Mouse (Mus musculus) granulocyte monocyte progenitor cell, adult 5-6 weeks (primary cell): ENCODE data around the gene Aanat. TPM values are rescaled to one million over a fixed set of nuclear protein-coding genes. Genes with fewer than 3 reads are reported as not detected.
"Not testable (repeated sequence)": the region's sequence is repeated elsewhere in the genome, so short reads cannot be mapped to it uniquely, and the experiment has no call there.

ENCODE experiments used
- ATAC-seq: replicated peaks from 2 replicates; pipeline ENCODE4 v1.8.0; 2016; ENCODE audit warnings: mild to moderate bottlenecking, moderate TSS enrichment, inconsistent platforms; ENCODE audit not compliant: poor library complexity, severe bottlenecking
- total RNA-seq, 2 experiments: library from RNA; stranded (forward) in 1 of 2; stranded (reverse) in 1 of 2; fragments of 200-712, 200-1000 nt in 1 of 2; fragments of >200 nt in 1 of 2; fragmentation: Nextera tagmentation in 1 of 2; gene quantifications; 2 replicates each; pipeline ENCODE4 v1.2.3; 2014 to 2017

The Aanat gene
- total RNA-seq, 2 experiments from 2014 or later = not detected

DNA sequence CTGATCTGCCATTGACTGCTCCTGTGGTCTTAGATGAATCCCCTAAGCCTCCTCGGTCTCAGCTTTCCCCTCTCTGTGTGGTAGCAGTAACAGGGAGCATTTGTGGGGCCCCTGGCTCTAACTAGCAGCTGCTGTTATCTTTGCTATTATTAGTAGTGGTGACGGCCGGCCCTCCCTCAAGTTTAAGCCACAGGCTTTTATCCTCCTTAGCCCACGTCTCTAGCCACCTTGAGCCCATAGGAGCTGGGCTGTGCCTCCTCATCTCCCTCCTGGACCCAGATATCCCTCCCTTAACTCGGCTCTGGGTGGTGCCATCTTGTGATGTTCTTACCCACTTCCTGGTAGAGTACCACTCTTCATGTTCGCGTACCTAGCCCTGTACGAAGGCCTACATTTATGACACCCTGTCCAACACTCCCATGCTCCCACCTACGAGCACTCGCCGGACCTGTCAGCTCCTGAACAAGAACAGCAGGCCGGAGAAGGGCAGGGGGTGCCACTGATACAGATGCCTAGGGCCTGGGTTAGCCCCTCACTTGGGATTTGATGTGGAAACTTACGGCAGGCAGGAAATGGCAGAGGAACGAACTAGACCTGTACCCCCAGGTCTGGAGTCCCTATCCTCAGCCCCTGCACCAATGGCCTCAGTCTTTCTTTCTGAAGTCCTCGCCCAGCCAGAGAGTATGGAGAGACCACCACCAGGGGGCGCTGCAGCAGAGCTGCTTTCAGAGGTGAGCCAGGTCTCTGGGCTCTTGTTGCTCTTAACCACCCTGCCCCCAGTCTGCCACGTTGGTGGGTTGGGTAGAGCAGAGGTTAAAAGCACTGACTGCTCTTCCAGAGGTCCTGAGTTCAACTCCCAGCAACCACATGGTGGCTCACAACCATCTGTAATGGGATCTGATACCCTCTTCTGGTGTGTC, 39.1 kb downstream of the Aanat start:
- no peak for ATAC-seq

- ATAC-seq = no peak
Measured at GRCm38 (mm10) chr11:116626299-116627071, 40.3 kb downstream of the Aanat start, which contains the start of gene Rhbdf2. Gene Rhbdf2 (minus strand): TSS chr11:116627019.

- ATAC-seq = no peak
Measured at GRCm38 (mm10) chr11:116627072-116628020, 41.1 kb downstream of the Aanat start.

DNA sequence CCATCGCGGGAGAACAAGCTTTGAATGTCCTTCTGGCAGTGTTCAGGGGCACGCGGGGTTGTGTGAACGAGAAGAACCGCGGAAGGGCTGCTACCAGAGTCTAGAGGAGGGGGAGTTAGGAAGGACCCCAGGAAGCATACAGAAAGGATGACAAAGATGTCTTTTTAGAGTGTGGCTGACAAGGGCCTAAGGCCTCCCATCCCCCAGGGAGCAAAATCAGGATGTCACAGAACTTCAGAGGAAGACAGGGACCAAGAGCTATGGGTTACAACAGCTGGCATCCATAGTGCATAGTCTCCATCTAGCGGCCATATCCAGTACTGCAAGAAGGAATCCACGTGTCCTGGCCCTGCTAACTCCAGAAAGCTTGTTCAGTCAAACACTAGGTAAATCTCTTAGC, 42.5 kb downstream of the Aanat start:
- ATAC-seq = peak; percentile 49

- no peak for ATAC-seq
Measured at GRCm38 (mm10) chr11:116629472-116629871, 43.2 kb downstream of the Aanat start.

- ATAC-seq = no peak
Measured at GRCm38 (mm10) chr11:116630171-116630965, 44.1 kb downstream of the Aanat start.

- no peak for ATAC-seq
Measured at GRCm38 (mm10) chr11:116632962-116633361, 46.7 kb downstream of the Aanat start.

GRCm38 (mm10) chr11:116636607-116637006, 50.4 kb downstream of the Aanat start:
- not testable (repeated sequence) for ATAC-seq

- ATAC-seq = no peak
Measured at GRCm38 (mm10) chr11:116641168-116641567, 54.9 kb downstream of the Aanat start.

DNA sequence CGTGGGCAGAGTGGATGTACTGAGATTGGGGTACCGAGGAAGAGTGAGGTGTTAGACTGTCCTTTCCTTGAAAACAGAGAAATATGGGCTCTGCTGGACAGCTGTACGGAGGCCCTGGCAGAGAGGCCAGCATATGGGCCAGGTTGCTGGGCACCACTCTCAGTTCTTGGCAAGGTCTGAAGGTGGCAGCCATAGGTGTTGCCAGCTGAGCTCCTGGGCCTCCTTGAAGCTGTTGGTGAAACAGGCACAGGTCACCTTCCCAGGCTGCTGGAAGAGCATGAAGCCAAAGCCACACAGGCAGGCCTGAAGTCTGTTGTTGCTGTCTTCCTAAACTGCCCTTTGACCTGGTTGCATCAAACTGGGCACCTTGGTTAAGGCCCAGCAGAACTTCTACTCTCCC, 55.5 kb downstream of the Aanat start:
- no peak for ATAC-seq

DNA sequence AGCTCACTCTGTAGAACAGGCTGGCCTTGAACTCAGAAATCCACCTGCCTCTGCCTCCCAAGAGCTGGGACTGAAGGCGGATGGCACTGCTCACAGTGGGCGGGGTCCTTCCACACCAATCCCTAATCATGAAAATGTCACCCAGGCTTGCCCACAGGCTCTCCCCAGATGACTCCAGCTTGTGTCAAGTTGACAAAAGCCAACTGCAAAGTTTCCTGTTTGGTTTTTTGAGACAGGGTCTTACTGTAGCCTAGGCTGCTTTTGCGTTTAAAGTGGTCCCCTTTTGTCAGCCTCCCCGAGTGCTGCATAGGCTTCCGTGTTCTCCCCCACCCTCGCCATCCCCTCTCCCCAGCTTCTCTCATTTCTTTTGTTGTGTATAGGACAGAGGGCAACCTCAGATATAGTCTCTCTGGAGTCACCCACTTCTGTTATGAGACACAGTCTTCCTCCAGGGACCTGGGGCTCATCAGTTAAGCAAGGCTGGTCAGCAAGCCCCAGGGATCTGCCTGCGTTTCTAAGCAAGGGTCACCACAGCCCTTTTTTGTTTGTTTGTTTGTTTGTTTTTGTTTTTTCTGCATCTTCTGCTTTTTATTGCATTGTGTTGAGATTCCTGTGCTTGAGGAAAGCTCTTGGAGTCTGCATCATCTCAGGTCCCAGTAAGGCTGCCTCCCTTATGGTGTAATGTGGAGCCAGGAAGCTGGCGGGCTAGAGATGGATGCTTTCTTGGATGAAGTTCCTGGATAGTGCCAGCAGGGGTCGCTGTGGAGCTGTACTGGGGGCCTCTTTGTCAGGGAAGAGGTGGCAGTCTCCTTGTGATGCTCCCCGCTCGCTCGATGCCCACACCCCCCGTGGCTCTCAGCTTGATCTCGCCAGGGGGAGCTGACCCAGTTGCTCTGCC, 56.7 kb downstream of the Aanat start:
- peak; percentile 92 for ATAC-seq

- no peak for ATAC-seq
Measured at GRCm38 (mm10) chr11:116643579-116644224, 57.5 kb downstream of the Aanat start.

DNA sequence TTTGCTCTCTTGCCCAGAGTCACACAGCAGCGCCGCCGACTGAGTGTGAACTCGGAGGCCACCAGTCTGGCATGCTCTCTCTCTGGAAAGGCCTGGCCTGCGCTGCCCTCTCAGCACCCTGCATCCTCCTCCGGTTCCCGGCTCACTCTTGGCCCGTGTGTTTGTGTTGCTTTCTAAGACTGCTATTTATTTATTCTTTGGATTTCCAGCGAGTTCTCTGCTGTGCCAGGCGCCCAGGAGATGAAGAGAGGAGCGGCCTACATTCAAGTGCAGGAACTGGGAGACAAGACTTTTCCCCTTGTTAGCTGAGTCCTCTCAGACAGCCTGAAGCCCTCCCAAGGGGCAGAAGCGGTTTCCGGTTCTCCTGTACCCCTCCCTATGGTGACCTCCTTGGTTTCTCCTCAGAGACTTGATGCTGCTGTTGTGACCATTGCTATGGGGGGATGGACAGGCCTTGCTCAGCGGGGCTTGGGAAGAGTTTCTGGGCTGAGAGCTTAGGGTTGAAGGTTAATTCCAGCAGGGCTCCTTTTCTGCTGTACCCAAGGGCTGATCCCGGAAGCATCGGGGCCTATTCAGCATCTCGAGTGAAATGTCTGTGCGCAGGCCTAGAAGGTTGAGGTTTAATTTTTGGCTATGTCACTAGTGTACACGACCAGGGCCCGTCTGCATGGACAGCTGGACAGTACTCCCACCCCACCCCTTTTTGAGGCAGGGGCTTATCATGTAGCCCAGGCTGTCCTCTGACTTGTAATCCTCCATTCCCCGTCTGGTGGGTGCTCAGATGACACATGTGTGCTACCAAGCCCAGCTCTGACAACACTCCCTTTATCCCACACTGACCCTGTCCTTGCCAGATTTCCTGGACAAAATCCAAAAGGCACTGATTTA, 58.2 kb downstream of the Aanat start:
- no peak for ATAC-seq

GRCm38 (mm10) chr11:116645446-116646110, 59.3 kb downstream of the Aanat start:
- ATAC-seq = no peak

DNA sequence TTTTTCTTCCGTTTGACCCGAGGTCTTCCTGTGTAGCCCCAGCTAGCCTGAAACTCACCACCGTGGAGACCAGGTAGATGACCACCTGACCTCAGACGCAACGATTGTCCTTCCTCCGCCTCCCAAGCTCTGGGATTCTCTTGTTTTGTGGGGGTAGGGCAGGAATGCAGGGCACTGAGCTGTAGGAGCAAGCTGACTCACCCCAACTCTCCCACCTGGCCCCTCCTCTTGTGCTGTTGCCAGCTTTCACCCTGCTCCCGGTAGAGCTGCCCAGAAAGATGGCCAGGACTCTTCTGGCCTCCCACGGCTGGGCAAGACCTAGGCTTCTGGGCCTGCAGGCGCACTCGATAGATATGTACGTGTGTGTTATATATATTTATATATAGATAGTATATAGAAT, 59.9 kb downstream of the Aanat start:
- no peak for ATAC-seq

DNA sequence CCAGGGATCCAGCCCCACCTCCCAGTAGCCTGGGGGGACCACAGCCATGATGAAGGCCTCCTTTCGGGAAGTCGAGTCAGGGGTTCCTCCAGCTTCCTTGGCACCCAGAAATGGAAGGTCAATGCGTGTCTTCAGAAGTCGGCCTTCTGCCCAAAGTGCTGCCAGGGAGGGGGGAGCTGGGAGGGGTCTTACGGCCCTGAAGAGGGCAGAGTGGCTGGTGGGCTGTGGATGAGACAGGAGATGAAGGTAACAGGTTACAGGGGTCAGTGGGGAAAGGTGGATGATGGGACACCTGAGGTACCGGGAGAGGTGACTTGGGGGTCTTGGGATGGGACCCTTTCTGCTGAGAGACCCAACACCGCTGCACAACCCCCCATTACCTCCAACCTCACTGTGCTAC, 60.5 kb downstream of the Aanat start:
- no peak for ATAC-seq
